Mouse (Mus musculus): ENCODE data around the gene Ptpre.

DNA sequence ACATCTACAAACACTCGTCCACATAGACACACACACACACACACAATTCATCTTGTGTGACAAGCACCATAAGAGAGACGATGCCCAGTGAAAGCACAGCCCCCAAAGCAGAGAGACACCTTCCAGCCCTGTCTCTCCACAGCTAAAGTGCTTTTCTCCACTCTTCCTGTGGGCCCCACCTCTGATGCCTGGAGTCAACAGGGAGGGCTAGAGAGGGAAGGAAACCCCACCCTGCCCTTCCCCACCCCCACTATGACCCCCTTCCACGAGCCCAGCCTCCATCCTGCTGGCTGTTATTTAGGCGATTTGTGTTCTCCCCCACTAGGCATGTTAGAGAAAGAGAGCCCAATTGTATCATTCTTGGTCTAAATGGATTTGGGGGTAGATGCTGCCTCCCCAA is 49.1 kb downstream of the Ptpre start:
- TF ChIP-seq CTCF (IDR thresholded peaks at IDR 0.05; ENCODE audit: borderline replicate concordance, insufficient read depth, low read depth, low read length) (no peak), POLR2A (IDR thresholded peaks at IDR 0.05; ENCODE audit: borderline replicate concordance, insufficient read depth, low read length) (no peak)
